Mouse (Mus musculus) granulocyte monocyte progenitor cell, adult 5-6 weeks (primary cell): ENCODE results near the gene Rpa3. TPM values are rescaled to one million over a fixed set of nuclear protein-coding genes. Genes with fewer than 3 reads are reported as not detected.
A peak's percentile ranks its signal among the peaks of the same experiment; 100 is the strongest.

Experiments used
- ATAC-seq: replicated peaks from 2 replicates; pipeline ENCODE4 v1.8.0; 2016; ENCODE audit warnings: mild to moderate bottlenecking, moderate TSS enrichment, inconsistent platforms; ENCODE audit not compliant: poor library complexity, severe bottlenecking
- total RNA-seq, 2 experiments: library from RNA; stranded (forward) in 1 of 2; stranded (reverse) in 1 of 2; fragments of 200-712, 200-1000 nt in 1 of 2; fragments of >200 nt in 1 of 2; fragmentation: Nextera tagmentation in 1 of 2; gene quantifications; 2 replicates each; pipeline ENCODE4 v1.2.3; 2014 to 2017

Rpa3 gene
- total RNA-seq (2014; fragmentation: Nextera tagmentation) (109 and 138 TPM in 2 replicates), total RNA-seq (2017) (111 and 156 TPM in 2 replicates)

DNA sequence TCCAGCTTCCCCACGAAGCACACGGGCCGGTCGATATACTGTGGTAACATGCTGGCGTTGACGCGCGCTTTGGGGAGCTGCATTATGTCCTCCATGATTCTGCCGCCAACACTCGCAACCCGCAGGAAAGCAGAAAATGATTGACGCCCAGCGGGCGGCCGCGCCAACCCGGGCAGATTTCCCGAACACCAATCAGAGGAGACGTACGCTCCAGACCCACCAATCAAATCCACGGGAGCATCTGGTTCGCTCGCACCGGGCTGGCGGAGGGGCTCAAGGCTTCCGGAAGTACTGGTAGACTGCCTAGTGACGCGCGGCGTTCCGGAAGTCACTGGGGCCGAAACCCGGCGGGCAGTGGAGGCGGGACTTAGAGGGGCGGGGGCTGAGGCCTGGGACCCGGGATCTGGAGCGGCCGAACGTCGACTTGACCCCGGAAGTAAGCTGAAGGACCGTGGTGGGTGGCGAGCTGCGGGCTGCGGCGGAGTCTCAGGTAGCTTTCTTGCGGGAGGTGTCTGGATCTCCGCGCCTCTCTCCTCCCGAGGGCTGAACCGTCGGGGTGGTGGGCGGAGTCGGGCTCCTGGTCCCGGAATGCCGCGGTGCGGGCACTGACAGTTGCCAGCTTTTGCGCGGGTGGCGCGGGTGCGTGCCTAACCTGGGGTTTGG is at the start of gene Rpa3, which contains the start of the genes Umad1 and Gm45062:
Gene Rpa3, minus strand, starts transcription at position 170 of the 663 bp plus-strand sequence.
Gene Umad1, plus strand, starts transcription at position 285 of the 663 bp plus-strand sequence.
Gene Gm45062, plus strand, starts transcription at position 447 of the 663 bp plus-strand sequence.
- peak; percentile 97 for ATAC-seq

DNA sequence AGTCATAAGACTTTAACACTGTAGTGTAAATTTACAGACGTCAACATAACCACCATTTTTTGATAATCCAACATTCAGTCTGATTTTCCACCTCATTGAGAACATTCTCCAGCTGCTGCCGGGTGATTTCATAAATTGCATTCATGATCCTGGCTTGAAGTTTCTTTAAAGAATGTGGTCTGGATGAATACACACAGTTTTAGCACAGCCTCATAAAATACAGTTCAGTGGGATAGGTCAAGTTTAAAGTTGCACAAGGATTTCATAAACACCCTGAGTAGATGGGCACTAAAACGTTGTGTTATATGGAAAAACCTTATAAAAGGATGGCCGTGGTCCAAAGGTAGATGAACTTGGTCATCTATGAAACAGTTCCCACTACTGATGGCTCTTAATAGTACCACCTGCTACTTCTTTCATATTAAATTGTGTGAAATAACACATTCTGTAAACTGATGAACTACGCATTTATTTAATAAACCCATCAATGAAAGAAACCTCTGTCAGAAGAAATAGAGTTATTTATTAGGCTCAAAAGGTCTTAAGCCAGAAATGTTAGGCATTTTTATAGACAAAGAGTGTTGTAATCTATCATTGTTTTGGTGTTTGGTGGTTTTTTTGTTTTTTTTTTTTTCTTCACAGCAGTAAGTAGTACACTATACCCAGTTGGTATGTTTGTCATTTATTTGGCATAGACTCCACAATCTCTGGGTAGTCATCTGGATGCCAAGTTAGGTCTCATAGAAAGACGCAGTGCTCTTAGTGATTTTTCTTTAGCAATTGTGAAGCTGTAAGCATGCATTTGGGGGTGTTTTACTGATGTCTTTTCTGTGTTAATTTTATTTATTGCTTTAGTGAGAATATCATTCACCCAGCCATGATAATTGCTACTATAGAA is 49.2 kb upstream of the Rpa3 start:
- no peak for ATAC-seq

DNA sequence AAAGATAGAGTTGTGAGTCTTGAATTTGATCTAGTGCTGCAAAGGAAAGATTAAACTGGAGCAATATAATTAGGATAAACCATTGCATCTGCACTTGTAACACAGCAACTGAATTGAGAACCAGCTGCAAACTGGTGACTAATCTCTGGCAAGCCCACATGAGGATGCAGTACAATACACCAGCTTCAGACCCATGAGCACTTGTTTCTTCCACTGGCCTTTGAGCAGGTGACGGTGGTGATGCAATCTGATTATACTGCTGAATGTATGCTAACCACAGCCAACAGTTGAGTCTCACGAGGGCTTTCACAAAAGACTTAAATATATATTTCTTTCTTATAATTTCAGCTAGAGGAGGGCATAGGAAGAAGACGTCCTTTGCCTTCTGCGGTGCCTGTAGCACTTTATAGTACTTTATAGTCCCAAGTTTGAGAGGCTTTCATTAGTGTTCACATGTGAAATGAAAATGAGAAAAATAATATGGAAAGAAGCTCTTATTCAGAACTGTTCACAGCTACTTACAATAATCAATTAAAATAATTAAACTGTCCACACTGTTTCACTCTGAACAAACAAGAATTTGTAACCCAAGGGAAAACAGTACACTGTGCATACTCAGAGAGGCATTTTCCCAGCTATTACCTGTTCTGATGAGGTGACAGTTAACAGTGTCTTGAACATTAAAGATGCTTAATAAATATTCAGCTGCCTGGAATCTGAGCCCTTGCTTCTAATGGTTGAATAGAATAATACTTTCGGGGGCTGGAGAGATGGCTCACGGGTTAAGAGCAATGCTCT is 40.3 kb upstream of the Rpa3 start:
- ATAC-seq: peak; percentile 69

DNA sequence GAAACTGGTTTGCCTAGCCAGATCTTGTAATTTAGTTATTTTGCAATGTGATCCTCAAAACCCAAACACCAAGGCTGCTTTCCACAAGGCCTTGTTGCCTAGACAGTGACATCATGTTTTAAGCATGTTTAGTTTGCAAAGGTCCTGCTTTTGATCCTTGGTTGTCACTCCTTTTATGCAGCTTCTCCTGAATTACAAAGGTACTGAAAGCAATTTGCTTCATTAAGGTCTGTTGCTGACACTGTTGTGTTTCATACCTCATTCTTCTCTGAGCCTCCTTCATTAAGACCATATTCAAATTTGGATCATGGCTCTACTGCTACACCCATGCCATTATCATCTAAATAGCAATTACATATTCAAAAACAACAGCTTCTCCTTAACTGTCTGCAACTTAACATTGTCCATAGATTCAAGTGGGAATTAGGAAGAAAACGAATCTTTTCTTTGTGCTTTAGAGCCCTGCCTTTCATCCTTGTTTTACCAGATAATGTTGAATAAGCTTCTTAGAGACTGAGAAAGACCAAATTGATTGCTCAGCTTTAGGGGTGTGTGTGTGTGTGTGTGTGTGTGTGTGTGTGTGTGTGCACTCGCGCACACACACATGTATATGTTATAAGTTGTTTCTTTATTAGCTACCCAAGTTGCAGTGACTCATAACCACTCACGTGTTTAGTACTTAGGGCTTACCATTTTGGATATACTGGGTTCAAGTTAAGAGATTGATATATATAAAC is 35.2 kb upstream of the Rpa3 start:
- ATAC-seq: no peak

DNA sequence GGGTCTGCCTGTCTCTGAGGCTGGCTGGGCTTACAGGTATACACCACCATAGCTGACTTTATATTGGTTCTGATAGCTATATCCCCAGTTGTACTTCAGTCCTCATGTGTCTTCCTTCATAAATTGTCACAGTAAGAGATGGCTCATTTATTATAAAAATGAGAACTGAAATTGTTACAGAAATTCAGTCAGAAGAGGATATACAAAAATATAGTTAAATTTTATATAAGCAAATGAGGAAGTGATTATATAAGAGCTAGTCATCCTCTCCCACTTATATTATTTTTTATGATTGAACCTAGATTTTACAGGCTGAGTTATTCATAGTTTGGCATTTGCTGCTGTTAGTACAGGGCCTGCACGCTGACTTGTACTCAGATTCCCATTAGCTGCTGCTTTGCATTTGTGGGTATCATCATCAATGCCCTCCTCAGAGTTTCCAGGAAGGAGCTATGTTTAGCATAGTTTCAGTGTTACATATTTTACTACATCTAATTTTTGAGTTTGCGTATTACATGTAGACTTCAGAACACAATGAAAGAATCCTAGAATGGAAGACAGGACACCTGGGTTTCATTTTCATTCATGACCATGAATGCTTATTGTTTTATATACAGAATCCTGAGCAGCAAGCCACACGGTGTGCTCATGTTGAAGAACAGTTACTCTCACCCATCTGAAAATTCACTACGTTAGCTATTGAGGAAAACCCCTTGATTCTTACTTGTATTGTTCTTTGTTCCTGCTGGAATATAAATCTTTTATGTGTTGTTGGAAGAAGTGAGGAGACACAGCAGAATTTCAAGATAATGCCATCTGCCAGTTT is 30.0 kb upstream of the Rpa3 start:
- ATAC-seq: peak; percentile 50

DNA sequence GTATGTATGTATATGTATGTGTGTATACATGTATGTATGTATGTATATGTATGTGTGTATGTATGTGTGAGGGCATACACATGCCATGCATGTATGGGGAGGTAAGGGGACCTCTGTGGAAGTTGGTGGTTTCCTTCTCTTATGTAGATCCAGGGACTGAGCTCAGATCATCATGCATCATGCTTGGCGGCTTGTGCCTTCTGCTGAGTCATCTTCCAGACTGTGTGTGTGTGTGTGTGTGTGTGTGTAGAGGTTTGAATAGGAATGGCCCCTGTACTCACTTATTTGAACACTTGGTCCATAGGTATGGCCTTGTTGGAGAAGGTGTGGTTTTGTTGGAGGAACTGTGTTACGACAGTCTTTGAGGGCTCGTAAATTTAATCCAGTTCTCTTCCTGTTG is 27.2 kb upstream of the Rpa3 start:
- ATAC-seq: peak; percentile 30; the same call in 1 of the 2 replicates

DNA sequence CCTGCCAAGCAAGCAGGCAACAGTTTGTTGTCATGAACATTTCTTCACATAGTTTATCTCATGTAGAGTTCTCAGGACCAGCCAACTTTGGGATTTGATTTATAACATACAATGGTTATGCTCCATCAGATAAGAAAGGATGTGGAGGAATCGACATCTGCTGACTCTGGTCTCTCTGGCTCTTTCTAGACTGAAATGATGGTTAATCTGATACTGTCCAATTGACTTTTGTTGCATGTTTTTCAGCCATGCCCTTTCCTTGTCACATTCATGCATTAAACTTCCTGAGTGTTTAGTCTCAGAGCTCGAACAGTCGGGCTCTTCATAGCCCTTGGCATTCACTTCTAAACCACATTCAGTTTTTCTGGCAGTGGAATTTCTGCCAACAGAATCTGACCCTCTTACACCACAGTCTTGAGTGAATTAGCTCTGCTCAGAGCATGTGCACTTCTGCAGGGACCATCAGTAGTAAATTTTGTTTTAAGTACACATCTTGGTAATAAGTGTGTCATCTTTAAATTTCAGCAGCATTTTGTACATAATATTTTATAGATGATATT is 26.5 kb upstream of the Rpa3 start:
- ATAC-seq: no peak

DNA sequence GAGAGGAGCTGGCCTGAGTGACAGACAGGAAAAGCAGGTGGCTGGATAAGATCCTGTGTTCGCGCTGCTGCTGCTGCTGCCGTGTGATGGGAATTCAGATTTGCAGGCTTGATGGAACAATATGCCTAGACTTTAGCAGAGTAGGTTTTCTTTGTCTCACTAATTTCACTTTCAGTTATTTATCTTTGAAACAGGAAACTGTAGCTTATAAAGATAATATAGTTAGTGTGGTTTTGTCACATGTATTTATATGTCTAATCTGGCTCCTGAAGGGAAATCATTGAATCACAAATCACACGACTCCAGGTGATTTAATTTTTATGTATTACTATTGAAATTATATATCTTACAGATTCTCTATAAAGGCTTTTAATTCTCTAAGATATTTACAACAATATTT is 24.3 kb upstream of the Rpa3 start:
- no peak for ATAC-seq

DNA sequence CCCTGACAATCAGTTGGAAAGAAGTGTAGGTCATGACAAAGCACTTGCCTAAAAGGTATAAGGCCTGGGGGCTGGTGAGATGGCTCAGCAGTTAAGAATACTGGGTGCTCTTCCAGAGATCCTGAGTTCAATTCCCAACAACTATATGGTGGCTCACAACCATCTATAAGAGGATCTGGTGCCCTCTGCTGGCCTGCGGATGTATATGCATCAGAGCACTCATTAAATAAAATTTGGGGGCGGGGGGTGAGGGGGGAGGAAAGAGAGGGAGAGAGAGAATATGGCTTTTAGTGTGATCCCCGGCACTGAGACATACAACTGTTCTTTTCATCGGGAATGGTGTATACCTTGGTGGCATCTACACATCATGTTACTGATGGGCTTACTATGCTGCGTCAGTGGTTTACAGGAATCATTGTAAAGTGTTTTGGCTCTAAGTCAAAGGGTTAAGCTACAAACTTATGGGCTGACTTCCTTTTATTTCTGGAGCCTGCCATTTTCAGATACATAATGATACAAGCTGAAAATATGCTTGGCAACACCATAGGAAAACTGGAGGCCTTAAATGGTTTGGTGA is 19.5 kb upstream of the Rpa3 start:
- ATAC-seq: peak; percentile 72

DNA sequence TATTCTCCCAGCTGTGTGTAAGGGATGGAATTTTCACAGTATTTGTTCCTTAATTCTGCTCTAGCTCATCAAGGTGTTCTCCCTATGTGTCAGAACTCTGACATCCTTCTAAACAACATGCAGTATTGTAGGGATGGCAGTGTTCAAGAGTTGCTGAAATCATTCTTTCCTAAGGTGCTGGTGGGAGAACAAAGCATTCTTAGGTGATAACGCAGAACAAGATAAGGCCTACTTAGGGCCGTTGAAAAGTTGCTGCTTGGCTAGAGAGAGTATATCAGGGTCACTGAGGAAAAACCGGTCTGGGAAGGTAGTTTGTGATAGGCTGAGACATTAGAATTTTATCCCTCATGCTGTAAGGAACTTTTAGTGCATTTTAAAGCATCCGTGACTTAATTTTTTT is 17.5 kb upstream of the Rpa3 start:
- ATAC-seq: no peak

DNA sequence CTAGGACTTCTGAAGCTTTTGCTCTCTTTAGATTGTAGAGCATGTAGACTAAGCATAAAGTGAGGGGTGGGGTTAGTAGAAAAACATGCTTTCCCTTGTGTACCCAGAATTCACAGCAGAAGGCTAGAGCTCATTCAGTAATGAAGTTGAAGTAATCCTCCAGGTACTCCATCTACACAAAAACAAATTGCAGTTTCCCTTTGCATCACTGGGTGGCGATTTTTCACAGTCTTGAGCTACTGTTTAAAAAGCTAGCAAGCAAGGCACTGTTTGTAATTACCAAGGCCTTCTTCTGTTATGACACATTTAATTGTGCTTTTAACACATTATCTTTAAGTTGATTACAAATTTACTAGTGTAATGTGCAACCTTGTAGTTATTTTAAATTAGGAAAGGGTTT is 16.1 kb upstream of the Rpa3 start:
- ATAC-seq: no peak

DNA sequence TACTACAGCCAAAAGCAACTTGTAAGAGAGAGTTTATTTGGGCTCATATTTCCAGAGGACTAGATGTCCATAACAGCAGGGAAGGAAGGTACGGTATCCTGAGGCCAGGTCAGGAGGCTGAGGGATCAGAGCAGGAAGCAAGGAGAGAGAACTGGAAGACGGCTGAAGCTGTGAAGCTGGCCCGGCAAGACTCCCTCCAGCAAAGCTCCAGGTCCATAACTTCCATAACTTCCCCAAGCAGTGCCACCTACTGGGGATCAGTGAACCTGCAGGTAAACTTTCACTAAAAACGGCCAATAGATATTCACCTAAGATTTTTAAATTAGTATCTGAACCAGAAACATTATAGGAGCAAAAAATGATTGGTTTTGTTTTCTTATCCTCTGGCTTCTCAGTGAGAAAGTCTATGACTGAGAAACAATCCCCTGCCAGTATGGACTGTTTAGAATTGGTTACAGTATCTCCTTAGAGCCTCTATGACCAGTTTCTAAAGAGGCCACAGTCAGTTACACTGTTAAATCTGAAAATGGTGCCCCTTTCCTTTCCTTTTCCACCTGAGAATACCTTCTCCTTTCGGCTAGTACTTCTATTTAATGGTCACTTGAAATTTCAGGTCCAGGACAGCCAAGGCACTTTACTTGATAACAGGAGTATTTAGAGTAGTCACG is 15.5 kb upstream of the Rpa3 start:
- peak; percentile 94 for ATAC-seq

DNA sequence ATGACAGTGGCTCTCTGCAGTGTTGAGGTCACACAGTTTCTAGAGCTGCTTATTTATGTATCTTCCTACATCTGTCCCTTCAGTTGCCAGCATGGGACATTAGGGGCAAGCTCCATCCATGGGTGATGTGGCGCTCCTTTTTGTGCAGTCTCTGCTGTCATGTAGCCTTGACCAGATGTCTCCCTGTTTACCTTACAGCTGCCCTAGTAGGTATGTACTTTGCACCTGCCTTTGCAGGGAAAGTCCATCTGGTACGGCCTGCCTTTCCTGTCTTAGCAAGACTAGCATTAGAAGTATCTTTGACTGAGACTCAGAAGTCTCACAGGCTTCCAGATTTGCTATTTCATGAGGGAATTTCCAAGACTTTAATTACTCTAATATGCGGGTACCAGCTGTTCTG is 12.1 kb upstream of the Rpa3 start:
- ATAC-seq: no peak

DNA sequence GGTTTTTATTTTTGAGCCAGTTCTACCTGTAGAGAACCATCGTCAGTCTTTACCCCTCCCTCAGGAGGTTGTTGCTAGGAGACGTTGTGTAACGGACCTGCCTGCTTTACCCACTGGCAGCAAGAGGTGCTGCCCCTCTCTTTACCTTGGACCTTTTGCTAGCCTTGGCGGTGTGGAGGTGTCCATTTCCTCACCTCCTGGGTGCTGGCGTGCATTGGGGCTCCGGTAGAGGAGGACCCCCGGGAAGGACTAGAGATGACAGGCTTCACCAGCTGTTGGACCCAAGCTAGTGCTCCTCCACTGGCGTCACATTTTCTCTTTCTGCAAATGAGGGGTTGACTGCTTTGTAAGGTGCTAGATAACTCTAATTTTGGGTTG is 683 bp upstream of the Rpa3 start:
- ATAC-seq: peak; percentile 23

DNA sequence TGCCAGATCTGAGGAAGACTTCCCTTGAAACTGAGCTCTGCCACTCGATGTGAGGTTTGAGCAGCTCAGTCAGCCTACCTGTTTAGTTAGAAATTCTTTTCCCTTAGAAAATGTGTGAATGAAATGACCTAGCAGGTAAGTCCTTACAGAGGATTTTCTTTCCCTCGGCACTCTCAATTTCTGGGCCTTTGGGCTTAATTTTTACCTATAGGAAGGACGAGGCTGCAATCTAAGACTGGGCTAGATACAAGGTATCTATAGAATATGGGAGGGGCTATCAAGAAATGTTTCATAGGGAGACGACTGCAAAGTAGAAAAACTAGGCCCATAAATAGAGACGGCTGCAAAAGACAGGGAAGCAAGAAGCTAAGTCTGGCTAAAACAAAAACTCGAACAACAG is 657 bp downstream of the Rpa3 start:
- ATAC-seq: no peak

DNA sequence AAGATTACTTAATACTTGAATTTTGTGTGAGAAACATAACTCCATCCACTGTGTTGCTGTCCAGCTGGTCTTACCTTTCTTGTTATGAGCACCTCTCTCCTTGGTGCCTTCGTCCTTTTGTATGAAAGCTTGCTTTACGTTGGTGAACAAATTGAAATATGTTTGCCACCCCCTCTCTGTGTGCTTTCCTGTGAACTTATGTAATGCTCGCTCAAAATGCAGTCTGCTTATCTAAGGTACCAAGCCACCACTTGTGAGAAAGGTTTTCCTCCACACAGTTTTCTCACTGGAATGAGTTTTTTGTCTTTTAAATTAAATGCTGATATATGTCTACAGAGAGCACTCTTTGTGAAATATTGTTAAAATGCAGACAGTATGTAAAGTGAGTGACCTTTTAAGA is 30.4 kb downstream of the Rpa3 start:
- no peak for ATAC-seq

DNA sequence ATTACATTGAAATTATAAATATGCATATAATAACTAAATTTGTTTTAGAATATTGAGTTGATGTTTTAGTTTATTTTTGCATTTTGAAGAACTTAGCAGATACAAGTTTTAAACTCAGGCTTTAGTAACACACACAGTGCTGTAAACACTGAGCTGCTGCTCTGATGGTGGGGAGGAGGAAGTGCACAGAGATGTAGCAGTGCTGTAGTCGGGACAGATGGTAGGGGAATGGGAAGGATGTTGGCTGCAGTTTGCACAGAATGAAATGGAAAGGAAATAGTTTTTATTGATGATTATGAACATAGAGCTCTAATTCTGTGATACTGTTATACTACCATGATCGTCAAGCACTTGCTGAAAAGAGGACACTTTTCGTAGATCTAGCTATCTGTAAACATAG is 31.9 kb downstream of the Rpa3 start:
- no peak for ATAC-seq

DNA sequence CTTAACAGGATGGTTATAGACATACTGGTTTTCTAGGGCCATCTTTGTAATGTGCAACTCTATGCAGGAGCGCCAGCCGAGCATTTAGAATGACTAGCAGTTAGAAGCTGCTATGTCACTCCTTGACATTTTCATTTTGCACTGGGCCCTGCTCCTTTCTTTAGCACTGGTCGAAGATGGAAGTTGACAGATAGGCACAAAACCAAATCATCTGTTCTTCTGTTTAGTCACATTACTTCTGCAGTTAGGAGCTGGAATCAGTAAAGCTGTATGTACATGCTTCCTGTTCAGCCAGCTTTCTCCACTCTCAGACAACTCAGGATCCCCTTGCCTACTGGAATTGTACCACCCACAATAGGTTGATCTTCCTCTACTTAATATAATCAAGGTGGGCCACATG is 48.3 kb downstream of the Rpa3 start:
- no peak for ATAC-seq
